Mouse (Mus musculus) frontal cortex, adult 2 months (tissue): ENCODE data around the gene C2cd3. TPM values are rescaled to one million over a fixed set of nuclear protein-coding genes. Genes with fewer than 3 reads are reported as not detected.

ENCODE experiments used
- polyA plus RNA-seq: library from polyadenylated mRNA; depleted of rRNA; stranded (reverse); fragments of >200 nt; gene quantifications from 2 replicates; pipeline ENCODE4 v1.2.3, GENCODE M21; 2012; rRNA removed

Gene C2cd3
- polyA plus RNA-seq, 1 experiment = 18.0 TPM

Other genes starting within 250 kb of the C2cd3 start
- gene Lipt2, start 213.0 kb upstream of the C2cd3 start, polyA plus RNA-seq = 6.0 and 7.7 TPM in 2 replicates
- 0.27 and 0.62 TPM in 2 replicates for gene Kcne3, start 195.7 kb upstream of the C2cd3 start, polyA plus RNA-seq
- gene Pgm2l1, start 144.8 kb upstream of the C2cd3 start, polyA plus RNA-seq = 67.0 and 70.8 TPM in 2 replicates
- gene P4ha3, start 86.7 kb upstream of the C2cd3 start, polyA plus RNA-seq = 4.7 and 4.8 TPM in 2 replicates
- 226 and 284 TPM in 2 replicates for gene Ppme1, start 74 bp downstream of the C2cd3 start, polyA plus RNA-seq
- gene Ucp3, start 100.8 kb downstream of the C2cd3 start, polyA plus RNA-seq = 3.4 and 3.8 TPM in 2 replicates
- gene Ucp2, start 121.1 kb downstream of the C2cd3 start, polyA plus RNA-seq = 39.8 and 53.5 TPM in 2 replicates
- gene Dnajb13, start 142.7 kb downstream of the C2cd3 start, polyA plus RNA-seq = 0.98 and 1.7 TPM in 2 replicates
- gene Coa4, start 164.8 kb downstream of the C2cd3 start, polyA plus RNA-seq = 8.8 and 9.3 TPM in 2 replicates
- gene Rab6a, start 235.2 kb downstream of the C2cd3 start, polyA plus RNA-seq = 212 and 257 TPM in 2 replicates
- gene Mrpl48, start 236.1 kb downstream of the C2cd3 start, polyA plus RNA-seq = 63.8 and 76.5 TPM in 2 replicates